Mouse (Mus musculus): ENCODE measurements at regions not wholly inside any gene's neighbourhood (a gene's known extent, or its start where the extent isn't known, plus 50 kb on each side); places are given as distances from the start of the nearest gene placed in this dataset.

DNA sequence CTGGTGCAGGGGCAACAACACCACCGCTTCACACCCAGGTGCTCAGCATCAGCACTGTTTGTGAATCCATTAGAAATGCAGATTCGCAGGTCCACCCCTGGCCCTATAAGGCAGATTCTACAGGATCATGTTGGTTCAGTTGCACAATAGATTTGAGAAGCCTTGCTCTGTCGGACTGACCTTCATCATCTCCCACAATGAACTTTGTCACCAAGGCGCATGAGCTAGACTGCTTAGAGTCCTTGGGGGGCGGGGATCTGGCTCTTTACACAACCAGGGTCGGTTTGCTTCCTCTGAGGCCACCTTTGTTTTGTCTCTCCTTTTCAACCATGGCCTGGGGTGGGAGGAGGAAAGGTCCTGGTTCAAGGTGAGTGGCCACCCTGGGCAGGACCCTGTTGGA lies 209.7 kb downstream of the Igsf11 start:
- DNase-seq (ENCODE audit: low read depth, low spot score) = no peak

DNA sequence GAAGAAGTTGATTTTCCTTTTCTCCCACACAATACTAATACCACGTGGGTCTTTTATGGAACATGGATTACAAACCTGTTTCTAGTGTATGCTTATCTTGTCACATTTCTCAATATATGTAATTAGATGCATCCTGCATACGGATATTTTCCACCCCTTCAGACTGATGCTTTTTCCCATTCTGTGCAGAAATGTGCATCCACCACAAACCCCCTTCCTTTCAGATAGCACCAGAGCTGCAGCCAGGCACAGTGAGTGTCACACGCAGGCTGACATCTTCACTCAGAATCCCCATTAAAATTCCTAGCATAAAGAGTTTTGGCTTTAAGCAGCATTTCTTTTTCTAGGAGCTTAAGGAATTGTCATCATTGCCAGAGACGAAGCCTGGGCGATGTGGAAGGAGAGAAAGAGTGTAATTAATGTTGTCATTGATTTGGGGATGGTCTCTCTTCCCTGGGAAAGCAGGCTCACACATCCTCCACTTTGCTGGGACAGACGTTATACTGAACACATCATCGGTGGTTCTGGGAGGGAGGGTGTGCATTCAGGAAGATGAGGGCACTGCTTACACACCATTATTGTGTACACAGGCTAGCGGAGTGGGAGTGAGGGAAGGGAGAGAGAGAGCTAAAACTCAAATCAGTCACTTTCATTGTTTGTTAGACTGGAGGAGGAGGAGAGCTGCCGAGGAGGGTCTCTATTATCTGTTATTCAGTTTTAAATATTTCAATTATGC lies 211.1 kb downstream of the Igsf11 start:
- no peak for DNase-seq (ENCODE audit: low read depth, low spot score)

DNA sequence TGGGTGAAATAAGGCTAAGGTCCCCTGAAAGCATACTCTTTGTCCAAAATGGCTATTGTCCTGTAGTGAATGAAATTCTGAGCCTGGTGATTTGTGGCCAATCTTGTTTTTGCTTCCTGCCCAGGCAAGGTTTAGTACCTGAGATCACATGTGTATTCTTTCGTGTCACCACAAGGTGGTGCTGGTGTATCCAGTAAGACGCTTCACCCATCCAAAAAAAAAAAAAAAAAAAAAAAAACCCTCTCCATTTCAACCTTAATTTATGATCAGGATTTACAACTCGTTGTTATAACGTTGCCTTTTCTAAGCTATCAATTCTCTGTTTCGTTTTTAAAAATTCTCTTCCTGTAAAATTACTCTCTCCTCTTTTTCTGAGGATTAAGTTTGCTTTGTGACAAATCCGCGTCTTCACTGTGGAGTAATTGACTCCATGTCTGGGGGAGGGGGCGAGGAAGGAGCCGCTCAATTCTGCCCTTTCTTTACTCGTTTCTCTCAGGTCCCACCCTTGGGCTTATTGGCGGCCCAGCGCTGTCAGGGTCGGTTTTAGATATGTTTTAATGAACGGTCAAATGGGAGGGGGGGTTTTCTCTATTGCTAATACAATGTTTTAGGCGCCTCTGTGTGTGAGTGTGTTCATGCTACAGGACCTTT lies 217.0 kb downstream of the Igsf11 start:
- DNase-seq (ENCODE audit: low read depth, low spot score) = peak; percentile 64

DNA sequence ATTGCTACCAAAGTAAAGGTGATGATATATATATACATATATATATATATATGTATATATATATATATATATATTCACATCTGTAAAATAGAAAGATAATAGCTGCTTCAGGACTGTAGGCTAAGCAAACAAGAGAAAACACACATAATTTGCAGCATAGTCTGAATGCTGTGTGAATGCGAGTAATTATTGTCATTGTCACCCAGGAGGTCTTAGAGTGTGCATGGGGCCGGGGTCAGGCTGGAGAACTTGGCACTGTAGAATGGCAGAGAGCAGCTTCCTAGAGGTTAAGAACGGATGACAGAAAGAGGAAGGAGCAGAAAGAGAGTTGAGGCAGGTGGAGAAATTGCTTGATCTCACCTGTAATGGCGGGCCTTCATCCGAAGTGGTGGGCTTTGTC lies 217.6 kb downstream of the Igsf11 start:
- DNase-seq (ENCODE audit: low read depth, low spot score) = no peak

DNA sequence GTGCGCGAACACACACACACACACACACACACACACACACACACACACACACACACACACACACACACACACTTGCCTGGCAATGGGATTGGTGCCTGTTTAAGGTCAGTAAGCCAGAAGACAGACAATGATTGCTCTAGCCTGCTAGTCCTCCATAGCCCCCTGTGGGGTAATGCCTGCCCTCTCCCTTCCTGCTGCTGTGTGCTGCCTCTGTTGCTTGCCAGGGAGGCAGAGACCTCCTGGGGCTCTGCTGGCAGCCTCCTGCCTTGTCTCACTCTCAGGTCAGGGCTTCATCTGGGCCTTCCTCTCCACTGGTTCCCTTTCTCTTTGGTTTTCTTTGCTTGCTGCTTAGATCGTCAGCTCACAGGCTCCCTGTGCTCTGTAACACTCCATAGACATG lies 225.6 kb downstream of the Igsf11 start:
- DNase-seq (ENCODE audit: low read depth, low spot score) = no peak

DNA sequence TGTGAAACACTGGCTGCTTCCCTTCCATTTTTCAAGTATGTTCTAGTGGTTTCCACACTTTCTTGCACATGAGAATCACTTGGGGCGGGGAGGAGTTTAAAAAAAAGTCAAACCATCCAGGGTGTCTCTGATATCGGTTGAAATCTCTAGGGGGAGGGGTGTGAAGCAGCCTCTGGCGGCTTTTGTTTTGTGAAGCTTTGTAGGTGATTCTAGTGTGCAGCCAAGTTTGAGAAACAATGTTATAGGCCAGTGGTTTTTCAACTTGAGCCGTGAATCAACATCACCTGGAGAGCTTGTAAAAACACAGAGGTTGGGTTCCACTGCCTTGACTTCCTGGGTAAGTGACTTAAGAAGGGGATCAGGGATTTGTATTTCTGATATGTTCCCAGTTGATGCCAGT lies 227.3 kb downstream of the Igsf11 start:
- DNase-seq (ENCODE audit: low read depth, low spot score) = peak; percentile 43

DNA sequence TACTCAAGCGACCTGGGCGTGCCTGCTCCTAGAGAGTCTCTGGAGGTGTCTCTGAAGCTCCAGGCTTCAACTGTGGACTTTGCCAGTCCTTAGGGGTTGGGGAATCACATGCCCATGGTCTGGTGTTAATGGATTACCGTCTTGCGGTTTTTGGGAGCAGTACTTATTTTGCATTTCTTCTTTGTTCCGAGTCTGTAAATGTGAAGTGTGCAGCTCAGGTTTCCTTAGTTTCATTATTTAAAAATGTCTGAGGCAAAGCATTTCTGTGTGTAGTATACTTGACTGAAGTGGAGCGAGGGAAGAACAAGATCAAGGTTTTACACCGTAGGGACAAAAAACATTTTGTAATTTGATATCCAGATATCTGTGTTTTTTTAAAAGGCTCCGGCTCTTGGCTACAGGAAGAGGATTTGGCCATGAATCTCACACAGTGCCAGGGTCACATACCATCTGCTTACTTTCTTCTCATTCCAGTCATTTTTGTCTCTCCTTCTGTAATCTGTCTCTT lies 231.0 kb downstream of the Igsf11 start:
- no peak for DNase-seq (ENCODE audit: low read depth, low spot score)

DNA sequence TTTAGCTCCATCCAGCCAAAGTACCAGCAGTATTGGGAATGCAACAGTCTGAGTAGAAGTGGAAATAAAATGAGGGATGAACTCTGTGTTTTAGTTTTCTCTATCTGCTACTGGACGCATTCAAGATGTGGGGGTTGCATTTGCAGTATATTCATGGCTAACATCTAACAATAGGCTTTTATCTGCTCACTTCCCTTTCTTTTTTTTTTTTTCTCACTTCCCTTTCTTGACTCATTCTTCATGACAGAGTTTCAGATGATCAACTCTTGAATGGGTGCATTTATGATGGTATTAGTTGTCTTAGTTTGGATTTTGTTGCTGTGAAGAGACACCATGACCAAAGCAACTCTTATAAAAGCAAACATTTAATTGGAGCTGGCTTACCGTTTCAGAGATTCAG lies 240.0 kb downstream of the Igsf11 start:
- DNase-seq (ENCODE audit: low read depth, low spot score) = no peak

DNA sequence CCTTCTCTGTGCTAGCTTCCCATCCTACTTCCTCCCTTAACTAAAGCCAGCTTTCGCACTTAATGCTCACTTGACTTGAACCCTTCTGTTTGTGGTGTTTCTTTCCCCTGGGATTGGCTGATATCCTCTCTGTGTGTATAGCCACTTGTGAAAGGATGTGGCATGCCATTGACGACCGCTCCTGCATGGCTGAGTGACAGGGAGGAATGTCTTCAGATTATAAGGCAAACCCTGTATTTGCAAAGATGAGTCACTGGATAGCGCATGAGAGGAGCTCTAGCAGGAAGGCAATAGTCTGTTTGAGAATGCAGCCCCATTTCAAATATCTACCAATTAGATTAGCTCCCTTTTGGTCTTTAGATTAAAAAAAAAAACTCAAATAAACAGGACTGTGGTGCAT lies 243.3 kb downstream of the Igsf11 start:
- DNase-seq (ENCODE audit: low read depth, low spot score) = no peak

DNA sequence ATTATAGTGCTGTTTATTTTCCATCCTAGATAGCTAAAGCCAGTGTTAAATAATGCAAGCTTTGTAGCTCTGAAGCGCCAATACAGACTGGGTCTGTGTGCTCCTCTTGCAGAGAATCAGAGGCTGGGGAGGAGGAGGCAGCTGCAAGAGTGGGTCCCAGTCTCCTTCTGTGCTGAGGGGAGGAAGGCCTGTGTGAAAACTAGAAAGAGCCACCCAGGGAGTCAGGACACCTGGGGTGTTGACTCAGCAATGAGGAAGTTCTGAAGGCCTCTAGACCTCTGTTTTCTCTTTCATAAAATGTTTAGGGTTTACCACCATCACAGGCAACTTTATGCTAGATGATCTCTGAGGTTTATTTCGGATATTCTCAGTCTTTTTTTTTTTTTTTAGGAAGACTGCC lies 254.7 kb downstream of the Igsf11 start:
- DNase-seq (ENCODE audit: low read depth, low spot score) = peak; percentile 54

DNA sequence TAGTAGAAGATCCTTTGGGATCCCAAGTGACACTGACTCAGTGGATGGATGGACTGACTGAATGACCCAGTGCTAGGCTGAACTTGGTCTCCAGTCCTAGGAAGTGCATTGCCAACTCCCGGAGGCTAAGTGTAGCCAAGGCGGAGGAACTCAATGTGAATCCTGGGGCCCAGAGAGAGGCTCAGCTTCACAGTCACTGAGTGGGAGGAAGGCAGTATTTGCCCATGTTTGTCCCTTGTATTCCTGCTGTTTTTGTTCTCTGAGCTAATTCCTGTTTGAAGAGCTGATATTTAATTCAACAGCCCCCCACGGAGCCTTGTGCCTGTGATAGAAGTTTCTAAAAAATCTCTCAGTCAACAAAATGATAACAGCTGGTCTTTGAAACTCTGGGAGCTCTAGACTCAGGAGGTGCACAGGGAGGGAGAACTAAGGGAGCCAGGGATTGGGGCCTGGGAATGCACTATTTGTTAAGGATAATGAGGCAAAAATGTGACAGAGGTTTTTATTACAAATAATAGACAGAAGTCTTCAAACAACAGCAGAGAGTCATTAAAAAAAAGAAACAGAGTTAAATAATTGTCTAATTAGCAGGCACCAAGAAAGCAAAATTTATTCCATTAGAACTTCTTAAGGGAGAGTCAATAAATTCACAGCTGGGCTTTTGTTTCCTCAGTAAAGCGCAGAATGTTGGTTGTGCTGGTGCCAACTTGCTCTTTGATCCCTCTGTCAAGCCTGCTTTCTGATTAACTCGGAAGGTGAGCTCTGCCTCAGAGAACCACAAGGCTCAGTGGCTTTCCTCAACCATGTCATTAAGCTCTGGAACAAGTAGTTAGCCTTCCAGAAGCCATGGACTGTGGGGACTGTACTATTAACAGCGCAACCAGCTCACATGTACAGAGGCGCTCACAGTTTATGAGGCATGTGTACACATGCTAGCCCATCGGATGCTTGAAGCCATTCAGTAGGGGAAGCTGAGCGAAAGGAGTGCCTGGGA lies 259.2 kb downstream of the Igsf11 start:
- DNase-seq (ENCODE audit: low read depth, low spot score) = no peak

DNA sequence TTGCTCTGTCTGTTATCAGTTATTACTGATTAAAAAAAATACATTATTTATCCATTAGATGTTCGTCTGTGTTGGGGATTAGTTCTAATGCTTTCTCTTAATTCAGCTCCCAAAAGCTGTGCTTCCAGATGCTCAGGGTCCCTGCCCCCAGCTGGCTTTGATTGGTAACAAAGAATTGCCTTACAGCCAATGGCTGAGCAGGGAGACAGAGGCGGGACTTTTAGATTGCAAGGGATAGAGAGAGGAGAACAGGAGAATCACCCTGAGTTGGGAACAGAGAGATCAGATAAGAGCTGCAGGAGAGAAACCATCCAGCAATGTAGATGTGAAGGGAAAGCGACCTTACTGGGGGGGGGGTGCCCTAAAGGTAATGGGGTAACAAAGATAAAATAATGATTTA lies 266.4 kb downstream of the Igsf11 start:
- no peak for DNase-seq (ENCODE audit: low read depth, low spot score)

DNA sequence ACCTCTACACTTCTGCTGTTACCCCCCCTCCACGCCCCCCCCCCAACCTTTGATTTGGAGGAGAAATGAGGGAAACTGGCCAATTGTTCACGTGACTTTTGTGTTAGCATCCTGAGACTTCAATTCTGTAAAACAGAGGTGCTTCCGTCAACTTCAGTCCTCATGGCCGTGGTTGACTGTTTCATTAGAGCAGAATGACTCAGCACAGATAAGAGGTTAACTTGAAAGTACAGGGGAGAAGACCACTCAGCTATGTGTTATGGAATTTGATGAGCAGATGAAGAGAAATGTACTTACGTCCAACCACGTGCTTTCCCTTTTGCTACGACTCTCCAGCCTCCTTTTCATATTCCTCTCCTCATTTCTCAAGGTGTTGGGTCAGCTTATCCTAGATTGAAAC lies 267.3 kb downstream of the Igsf11 start:
- DNase-seq (ENCODE audit: low read depth, low spot score) = peak; percentile 44

DNA sequence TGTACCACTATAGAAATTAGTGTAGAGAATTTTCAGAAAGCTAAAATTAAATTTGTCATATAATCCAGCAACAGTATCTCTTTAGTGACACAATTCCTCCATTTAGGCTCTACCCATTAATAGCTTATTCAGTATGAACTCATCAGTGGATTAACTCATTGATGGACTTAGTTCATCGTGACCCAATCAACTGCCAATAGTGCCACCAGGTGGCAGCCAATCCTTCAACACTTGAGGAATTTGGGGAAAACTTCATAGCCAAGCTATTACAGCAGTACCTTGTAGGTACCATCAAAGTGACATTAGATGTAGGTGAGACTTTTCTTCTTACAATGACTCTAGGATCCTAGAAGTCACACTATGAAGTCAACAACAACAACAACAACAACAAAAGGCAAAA lies 270.2 kb downstream of the Igsf11 start:
- peak; percentile 10 for DNase-seq (ENCODE audit: low read depth, low spot score)

DNA sequence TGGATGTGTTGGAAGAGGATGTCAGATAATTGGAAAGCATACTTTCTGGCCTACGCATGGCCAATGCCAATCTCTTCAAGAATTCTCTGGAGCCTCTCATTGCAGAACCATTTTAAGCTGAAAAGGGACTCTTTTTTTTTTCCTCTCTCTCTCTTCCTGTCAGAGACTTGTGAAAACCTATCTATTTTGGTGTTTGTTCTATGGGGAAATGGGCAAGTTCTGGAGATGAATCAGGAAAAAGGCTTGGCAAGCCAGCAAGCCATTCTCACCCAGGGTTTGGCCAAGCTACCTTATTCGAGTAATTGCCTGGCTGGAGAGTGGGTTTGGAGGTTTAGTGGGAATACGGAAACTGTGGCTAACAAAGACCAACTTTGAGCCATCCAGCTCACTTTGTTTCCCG lies 299.4 kb downstream of the Igsf11 start:
- DNase-seq (ENCODE audit: low read depth, low spot score) = no peak

DNA sequence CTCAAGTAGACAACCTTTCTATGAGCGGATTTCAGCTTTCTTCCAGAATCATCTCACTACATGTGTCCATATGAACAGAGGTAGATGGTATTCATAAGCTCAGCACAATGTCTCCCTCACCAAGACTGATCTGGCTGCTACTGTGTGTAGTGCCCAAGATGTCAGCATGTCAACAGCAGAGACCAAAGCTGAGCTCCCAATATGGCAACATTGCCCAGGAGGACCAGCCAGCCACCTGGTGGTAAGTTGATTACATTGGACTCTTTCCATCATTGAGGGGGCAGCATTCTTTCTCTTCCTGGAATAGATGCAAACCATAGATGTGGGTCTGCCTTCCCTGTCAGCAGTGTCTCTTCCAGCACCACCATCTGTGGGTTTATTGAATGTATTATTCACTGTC lies 303.0 kb downstream of the Igsf11 start:
- DNase-seq (ENCODE audit: low read depth, low spot score) = no peak

DNA sequence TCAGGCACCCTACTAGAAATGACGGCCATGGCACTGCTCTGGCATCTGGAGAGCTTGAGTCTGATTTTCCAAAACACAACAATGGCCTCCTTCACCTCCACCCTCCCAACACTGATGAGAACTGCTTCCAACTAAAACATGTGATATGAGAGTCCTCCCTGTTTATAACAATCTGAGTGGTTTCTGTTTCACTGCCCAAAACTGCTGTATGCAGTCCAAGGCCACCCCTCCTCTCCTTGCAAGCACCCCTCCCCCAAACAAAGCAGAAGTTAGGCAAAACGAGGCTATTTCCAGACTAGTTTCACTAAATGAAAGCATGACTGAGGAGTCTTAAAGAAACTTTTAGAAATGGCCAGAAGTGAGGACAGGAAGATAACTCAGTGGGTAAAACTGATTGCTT lies 304.4 kb downstream of the Igsf11 start:
- peak; percentile 22 for DNase-seq (ENCODE audit: low read depth, low spot score)

DNA sequence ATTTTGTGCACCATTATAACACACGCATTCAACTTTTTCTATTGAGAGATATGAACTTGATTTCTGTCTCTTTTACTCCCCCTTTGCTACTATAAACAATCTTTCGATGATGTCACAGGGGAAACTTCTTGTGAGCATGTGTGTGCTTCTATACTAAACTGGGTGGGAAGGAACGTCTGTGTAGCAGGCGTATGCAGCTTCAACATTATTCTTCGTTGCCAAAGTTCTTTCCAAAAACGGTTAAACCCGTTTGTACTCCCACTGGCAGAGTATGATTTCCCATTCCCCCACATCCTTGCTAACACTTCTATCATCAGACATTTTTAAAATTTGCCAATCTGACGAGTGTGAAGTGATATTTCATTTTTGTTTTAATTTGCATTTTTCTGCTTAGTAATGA lies 331.1 kb downstream of the Igsf11 start:
- no peak for DNase-seq (ENCODE audit: low read depth, low spot score)

DNA sequence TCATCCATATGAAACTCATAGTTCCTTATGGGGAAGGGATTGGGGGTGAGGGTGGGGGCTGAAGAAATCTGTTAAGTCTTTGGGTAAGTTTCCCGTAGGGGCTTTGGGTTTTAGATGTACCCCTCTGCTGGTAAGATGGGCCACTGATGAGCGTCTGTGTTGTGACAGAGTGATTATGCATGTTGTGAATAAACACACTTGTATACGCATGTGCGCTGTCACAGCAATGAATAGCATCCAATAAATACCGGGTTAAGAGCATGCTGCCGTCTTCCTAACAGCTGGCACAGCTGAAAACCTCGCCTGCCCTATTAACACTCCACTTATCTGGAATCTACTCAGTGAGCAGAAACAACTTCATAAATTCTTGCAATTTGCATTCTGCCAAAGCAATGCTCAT lies 337.0 kb downstream of the Igsf11 start:
- no peak for DNase-seq (ENCODE audit: low read depth, low spot score)

DNA sequence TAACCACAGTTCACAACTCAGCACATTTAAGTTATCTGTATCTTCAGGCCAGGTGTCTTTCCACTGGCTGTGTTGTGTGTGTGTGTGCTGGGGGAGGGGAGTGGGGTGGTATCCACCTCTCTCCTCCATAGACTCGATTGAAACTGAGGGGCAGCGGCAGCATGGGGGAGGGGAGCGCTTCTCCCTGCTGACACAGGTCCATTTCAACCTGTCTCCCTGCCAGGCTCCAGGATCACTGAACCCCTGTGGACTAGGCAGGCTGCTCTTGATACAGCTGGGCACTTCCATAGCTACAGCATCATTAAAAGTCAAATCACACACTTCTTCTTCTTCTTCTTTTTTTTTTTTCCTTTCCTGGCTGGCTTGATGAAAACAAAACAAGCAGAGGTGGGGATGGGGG lies 338.0 kb downstream of the Igsf11 start:
- no peak for DNase-seq (ENCODE audit: low read depth, low spot score)

DNA sequence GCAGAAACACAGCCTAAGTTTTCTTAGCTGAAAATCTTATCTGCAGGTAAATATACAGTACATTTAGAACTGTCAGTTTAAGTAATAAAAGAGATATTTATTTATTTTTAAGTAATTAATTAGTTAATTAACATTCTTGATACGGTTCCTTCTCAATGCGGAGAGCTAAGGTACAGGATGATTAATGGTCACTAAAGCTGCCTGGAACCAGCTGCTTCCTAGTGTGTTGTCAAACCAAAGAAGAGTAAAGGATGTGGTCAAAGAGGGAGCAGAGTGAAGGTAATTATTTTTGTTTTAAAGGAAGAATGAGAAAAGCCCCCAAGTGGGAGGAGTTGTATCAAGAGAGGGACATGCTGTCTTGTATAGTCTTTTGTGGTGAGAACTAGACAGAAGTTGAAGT lies 341.8 kb downstream of the Igsf11 start:
- no peak for DNase-seq (ENCODE audit: low read depth, low spot score)

DNA sequence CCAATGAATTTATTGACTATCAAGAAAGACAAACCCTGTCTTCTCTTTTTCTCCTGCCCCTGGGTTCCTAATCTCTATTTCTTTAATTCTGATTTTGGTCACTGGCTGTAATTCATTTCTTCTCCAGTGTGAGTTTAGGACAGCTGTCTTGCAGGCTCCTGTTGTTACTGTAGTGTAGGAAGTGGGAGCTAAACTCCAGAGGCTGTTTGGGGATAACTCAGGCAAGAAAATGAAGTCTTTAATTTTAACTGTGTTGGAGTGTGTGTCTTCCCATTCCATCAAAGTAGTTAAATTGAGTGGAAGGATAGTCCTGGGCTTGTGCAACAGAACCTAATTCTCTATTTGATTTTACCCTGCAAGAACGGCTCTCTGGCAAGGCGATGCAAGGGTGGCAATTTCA lies 381.0 kb downstream of the Igsf11 start:
- no peak for DNase-seq (ENCODE audit: low read depth, low spot score)

Measured in A20 (cell line).